Comparison of ENCODE assay signal across 23 mouse cellular contexts in the genomic region with DNA sequence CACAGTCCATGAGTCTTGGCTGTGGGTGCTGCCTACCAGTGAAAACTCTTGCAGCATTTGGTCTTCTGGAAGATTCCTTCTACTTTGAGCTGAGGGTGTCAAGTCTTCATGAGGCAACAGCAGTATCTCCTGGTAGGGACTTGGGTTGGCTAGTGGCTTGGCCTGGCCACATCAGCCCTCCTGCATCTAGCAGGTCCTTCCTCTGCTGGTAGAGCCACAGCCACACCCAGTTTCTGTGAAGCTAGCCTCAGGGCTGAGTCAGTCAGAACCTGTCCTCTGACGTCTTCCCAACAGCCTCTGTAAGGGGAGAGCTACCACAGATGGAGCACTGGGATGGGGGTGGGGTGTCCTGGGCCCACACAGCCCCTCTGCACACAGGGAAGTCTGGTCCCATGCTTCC. TPM values are rescaled to one million over a fixed set of nuclear protein-coding genes. Genes with fewer than 3 reads are reported as not detected.
DNase-seq lines count a peak whose midpoint lies in the region; ATAC-seq lines count a peak whose summit lies in the region.
"Had no signal": no experiment of that assay in that cellular context is flagged by ENCODE, and none has a peak within 500 bp of the region (broad histone marks: within the 10 kb centered on the region; RNA-seq: fewer than 3 reads in every experiment).

No protein-coding gene starts in this region.

- H3K9me3 ChIP-seq in hindbrain, embryonic 15.5 days: no peaks in the 10 kb centered on the region
- no peaks in the 10 kb centered on the region for H3K9me3 ChIP-seq in hindbrain, embryonic 13.5 days
- H3K9me3 ChIP-seq in midbrain, embryonic 10.5 days (replicated peaks): no peaks in the 10 kb centered on the region
- no peaks in the 10 kb centered on the region for H3K9me3 ChIP-seq in midbrain, embryonic 13.5 days
- H3K9me3 ChIP-seq: hindbrain, embryonic 10.5 days; limb, embryonic 10.5 days; limb, embryonic 15.5 days; liver, embryonic 15.5 days; megakaryocyte, embryonic 14.5 days had no signal

- no peak overlapping the region for H3K4me3 ChIP-seq in hindbrain, embryonic 15.5 days
- no peak overlapping the region for H3K4me3 ChIP-seq in hindbrain, embryonic 13.5 days
- no peak overlapping the region for H3K4me3 ChIP-seq in midbrain, embryonic 10.5 days
- no peak overlapping the region for H3K4me3 ChIP-seq in midbrain, embryonic 13.5 days (replicated peaks)
- H3K4me3 ChIP-seq: hindbrain, embryonic 10.5 days; limb, embryonic 10.5 days; limb, embryonic 15.5 days; liver, embryonic 15.5 days; megakaryocyte, embryonic 14.5 days had no signal

- no peak overlapping the region for H3K4me2 ChIP-seq in hindbrain, embryonic 15.5 days
- H3K4me2 ChIP-seq in hindbrain, embryonic 13.5 days: no peak overlapping the region
- no peak overlapping the region for H3K4me2 ChIP-seq in midbrain, embryonic 13.5 days (replicated peaks)
- H3K4me2 ChIP-seq: limb, embryonic 15.5 days; liver, embryonic 15.5 days; lung, embryonic 14.5 days had no signal

- ATAC-seq in hindbrain, embryonic 15.5 days (ENCODE audit: low FRiP score, low read depth): no peak
- no peak for ATAC-seq in hindbrain, embryonic 13.5 days (ENCODE audit: low FRiP score)
- no peak for ATAC-seq in midbrain, embryonic 13.5 days
- ATAC-seq in megakaryocyte, adult 5-6 weeks (ENCODE audit: poor library complexity, severe bottlenecking): peak; percentile 56

- no peak overlapping the region for H3K9ac ChIP-seq in hindbrain, embryonic 15.5 days
- no peak overlapping the region for H3K9ac ChIP-seq in hindbrain, embryonic 13.5 days
- H3K9ac ChIP-seq in midbrain, embryonic 13.5 days (replicated peaks): no peak overlapping the region
- H3K9ac ChIP-seq: limb, embryonic 15.5 days; liver, embryonic 15.5 days; lung, embryonic 14.5 days had no signal

- 69% methylated on average over 1 of the region's 1 CpGs for WGBS in hindbrain, embryonic 15.5 days
- 78% methylated on average over 1 of the region's 1 CpGs for WGBS in hindbrain, embryonic 13.5 days
- 75% methylated on average over 1 of the region's 1 CpGs for WGBS in midbrain, embryonic 10.5 days
- WGBS in midbrain, embryonic 13.5 days: 86% methylated on average over 1 of the region's 1 CpGs

- H3K36me3 ChIP-seq in hindbrain, embryonic 15.5 days: peaks cover 5% of the 10 kb centered on the region; the same call in 1 of the 2 replicates
- peaks cover 33% of the 10 kb centered on the region for H3K36me3 ChIP-seq in hindbrain, embryonic 13.5 days
- peaks cover 46% of the 10 kb centered on the region for H3K36me3 ChIP-seq in midbrain, embryonic 10.5 days
- peaks cover 34% of the 10 kb centered on the region for H3K36me3 ChIP-seq in midbrain, embryonic 13.5 days
- H3K36me3 ChIP-seq: limb, embryonic 10.5 days; liver, embryonic 15.5 days had no signal

- H3K4me1 ChIP-seq in hindbrain, embryonic 15.5 days (replicated peaks): peaks cover 42% of the 10 kb centered on the region
- peaks cover 30% of the 10 kb centered on the region for H3K4me1 ChIP-seq in hindbrain, embryonic 13.5 days (replicated peaks)
- peaks cover 25% of the 10 kb centered on the region for H3K4me1 ChIP-seq in midbrain, embryonic 10.5 days
- peaks cover 26% of the 10 kb centered on the region for H3K4me1 ChIP-seq in midbrain, embryonic 13.5 days (replicated peaks)

- peak; percentile 53 for DNase-seq in cerebellum, adult 9-11 months
- no peak for DNase-seq in cerebellum, postnatal 25 days
- DNase-seq in midbrain, embryonic 10.5 days (ENCODE audit: low spot score): no peak
- no peak for DNase-seq in layer of hippocampus, adult 11-12 months (ENCODE audit: low spot score)
- DNase-seq: adrenal gland, postnatal 14 days; cerebellum, adult 11-12 months; gastrocnemius, postnatal 10 days; heart, postnatal 14 days; layer of hippocampus, postnatal 36 days; lung, postnatal 36 days; right cerebral cortex, postnatal 4 days had no signal

- peak overlapping the region; percentile 80 for H3K27ac ChIP-seq in hindbrain, embryonic 15.5 days (replicated peaks)
- no peak overlapping the region; the same call in 1 of the 2 replicates for H3K27ac ChIP-seq in hindbrain, embryonic 13.5 days
- H3K27ac ChIP-seq in midbrain, embryonic 10.5 days (replicated peaks): 0 out of 2 replicates have a peak overlapping the region, but pooled peaks have one; percentile 33
- H3K27ac ChIP-seq in midbrain, embryonic 13.5 days: no peak overlapping the region
- H3K27ac ChIP-seq: hindbrain, embryonic 10.5 days; kidney, postnatal 0 days; limb, embryonic 10.5 days; liver, embryonic 15.5 days had no signal

- no peaks in the 10 kb centered on the region for H3K27me3 ChIP-seq in hindbrain, embryonic 15.5 days
- peaks cover 56% of the 10 kb centered on the region for H3K27me3 ChIP-seq in hindbrain, embryonic 13.5 days
- H3K27me3 ChIP-seq in midbrain, embryonic 10.5 days (ENCODE audit: low read depth, poor library complexity, severe bottlenecking): peaks cover 64% of the 10 kb centered on the region
- peaks cover 72% of the 10 kb centered on the region for H3K27me3 ChIP-seq in midbrain, embryonic 13.5 days
- H3K27me3 ChIP-seq: limb, embryonic 15.5 days; liver, embryonic 15.5 days; megakaryocyte, embryonic 14.5 days had no signal

RNA-seq across cellular contexts. Expression of gene Acot7, which starts 44.6 kb away (rescaled TPM):
- polyA plus RNA-seq in hindbrain, embryonic 15.5 days (2015; fragmentation: Nextera tagmentation; extraction: Ambion mirVana): 427 and 433 TPM in 2 replicates
- 269 and 299 TPM in 2 replicates for polyA plus RNA-seq in hindbrain, embryonic 13.5 days (2015; fragmentation: Nextera tagmentation; extraction: Ambion mirVana)
- 85.7 and 99.7 TPM in 2 replicates for polyA plus RNA-seq in midbrain, embryonic 10.5 days (2016; fragmentation: Nextera tagmentation; extraction: Ambion mirVana)
- polyA plus RNA-seq in midbrain, embryonic 13.5 days (2015; fragmentation: Nextera tagmentation; extraction: Ambion mirVana): 206 and 218 TPM in 2 replicates
- total RNA-seq in megakaryocyte, adult 5-6 weeks (2015): 43.3 and 44.5 TPM in 2 replicates
- total RNA-seq in megakaryocyte, adult 5-6 weeks (2017): 40.1 and 43.3 TPM in 2 replicates

RNA-seq across cellular contexts. Expression of gene Gpr153, which starts 51.5 kb away (rescaled TPM):
- polyA plus RNA-seq in hindbrain, embryonic 15.5 days (2015; fragmentation: Nextera tagmentation; extraction: Ambion mirVana): 18.4 and 21.7 TPM in 2 replicates
- 9.0 and 9.3 TPM in 2 replicates for polyA plus RNA-seq in hindbrain, embryonic 13.5 days (2015; fragmentation: Nextera tagmentation; extraction: Ambion mirVana)
- 7.0 and 7.7 TPM in 2 replicates for polyA plus RNA-seq in midbrain, embryonic 10.5 days (2016; fragmentation: Nextera tagmentation; extraction: Ambion mirVana)
- 6.0 and 8.1 TPM in 2 replicates for polyA plus RNA-seq in midbrain, embryonic 13.5 days (2015; fragmentation: Nextera tagmentation; extraction: Ambion mirVana)
- total RNA-seq in megakaryocyte, adult 5-6 weeks (2015): not detected in 2 replicates
- 0.04 and 1.7 TPM in 2 replicates for total RNA-seq in megakaryocyte, adult 5-6 weeks (2017)
- total RNA-seq: MEL had no signal

Comparison
In these comparisons a context has a peak if more than half of its experiments do, and no peak if none do; other contexts are left out.
1. H3K27ac ChIP-seq: peak in hindbrain, embryonic 15.5 days (single experiment) and midbrain, embryonic 10.5 days (single experiment); none in hindbrain, embryonic 13.5 days (single experiment) and midbrain, embryonic 13.5 days (single experiment).